ENCODE assay signal across 8 mouse cellular contexts in genomic region chrX:77314384-77314783, GRCm38 (mm10).
DNase-seq lines count a peak whose midpoint lies in the region; ATAC-seq and TF ChIP-seq lines count a peak whose summit lies in the region.

No protein-coding gene starts in this region.

- no peak for ATAC-seq in kidney, embryonic 14.5 days (ENCODE audit: low FRiP score, low TSS enrichment)
- no peak for ATAC-seq in intestine, embryonic 15.5 days

- TF ChIP-seq POLR2A in kidney, adult 2 months (IDR thresholded peaks at IDR 0.05; ENCODE audit: low read depth, low read length): no peak

- H3K4me1 ChIP-seq in kidney, adult 2 months (ENCODE audit: control insufficient read depth, insufficient read depth, low read length): no peaks in the 10 kb centered on the region
- H3K4me1 ChIP-seq in kidney, embryonic 14.5 days (ENCODE audit: control insufficient read depth, insufficient read depth, low read length): no peaks in the 10 kb centered on the region
- no peaks in the 10 kb centered on the region for H3K4me1 ChIP-seq in intestine, embryonic 15.5 days (replicated peaks)

- no peak overlapping the region for H3K27ac ChIP-seq in kidney, adult 2 months (ENCODE audit: insufficient read depth, low read depth, low read length)
- H3K27ac ChIP-seq in kidney, embryonic 14.5 days (ENCODE audit: low read depth, low read length): no peak overlapping the region
- H3K27ac ChIP-seq in intestine, embryonic 15.5 days: no peak overlapping the region

- no peak overlapping the region for H3K9ac ChIP-seq in kidney, embryonic 14.5 days (ENCODE audit: low read depth, low read length)
- H3K9ac ChIP-seq in intestine, embryonic 15.5 days: no peak overlapping the region

- DNase-seq in kidney, adult 2 months: peak; percentile 63
- DNase-seq in MEL-GATA-1-ER (ENCODE audit: extremely low read depth, low read depth): peak; percentile 17
- peak; percentile 7 for DNase-seq in c-Kit-positive CD71-positive TER-119-negative erythroid progenitor cells, embryonic 14.5 days (ENCODE audit: low read depth)
- peak; percentile 38 to 57 for DNase-seq in heart, postnatal 14 days
- DNase-seq in lung, adult 18-20 months: peak; percentile 10 to 38
- peak; percentile 22 for DNase-seq in thymus, postnatal 25 days

- H3K27me3 ChIP-seq in kidney, adult 2 months (replicated peaks; ENCODE audit: control insufficient read depth, insufficient read depth, low read length): no peaks in the 10 kb centered on the region
- no peaks in the 10 kb centered on the region for H3K27me3 ChIP-seq in kidney, embryonic 14.5 days (ENCODE audit: control insufficient read depth, insufficient read depth, low read length)
- no peaks in the 10 kb centered on the region for H3K27me3 ChIP-seq in intestine, embryonic 15.5 days (replicated peaks)

- 39% methylated on average over 3 of the region's 3 CpGs for WGBS in kidney, adult 2 months
- 73% methylated on average over 3 of the region's 3 CpGs for WGBS in kidney, embryonic 14.5 days
- WGBS in intestine, embryonic 15.5 days: 70% methylated on average over 3 of the region's 3 CpGs

- intact Hi-C loops in heart, postnatal 14 days (cut with DNase I): loop anchor here (5.0 kb wide), 4 partner anchors 118 to 408 kb away; no protein-coding TSS in a partner anchor

- H3K9me3 ChIP-seq in kidney, embryonic 14.5 days (ENCODE audit: control insufficient read depth, low read length): no peaks in the 10 kb centered on the region
- H3K9me3 ChIP-seq in intestine, embryonic 15.5 days: no peaks in the 10 kb centered on the region

- no peak overlapping the region for H3K4me3 ChIP-seq in kidney, adult 2 months (ENCODE audit: insufficient read depth, low read depth, low read length)
- no peak overlapping the region for H3K4me3 ChIP-seq in kidney, embryonic 14.5 days (ENCODE audit: low read length)
- H3K4me3 ChIP-seq in intestine, embryonic 15.5 days (replicated peaks): no peak overlapping the region

- H3K4me2 ChIP-seq in kidney, embryonic 14.5 days (replicated peaks; ENCODE audit: low read depth, low read length): no peak overlapping the region
- no peak overlapping the region for H3K4me2 ChIP-seq in intestine, embryonic 15.5 days (replicated peaks)

- no peaks in the 10 kb centered on the region for H3K36me3 ChIP-seq in kidney, adult 2 months (ENCODE audit: control insufficient read depth, insufficient read depth, low read length)
- H3K36me3 ChIP-seq in kidney, embryonic 14.5 days (ENCODE audit: control insufficient read depth, insufficient read depth, low read length): no peaks in the 10 kb centered on the region
- H3K36me3 ChIP-seq in intestine, embryonic 15.5 days: no peaks in the 10 kb centered on the region

- peak; percentile 21; the same call in 1 of the 2 replicates for TF ChIP-seq CTCF in kidney, adult 2 months (conservative IDR thresholded peaks at IDR 0.05; ENCODE audit: insufficient read depth, insufficient read length, low read depth, low read length)

Comparison
In these comparisons a context has a peak if more than half of its experiments do, and no peak if none do; other contexts are left out.
1. DNase-seq: peak in every context shown above with its lines; median percentile 63 in kidney, adult 2 months; 48 in heart, postnatal 14 days; 24 in lung, adult 18-20 months; 22 in thymus, postnatal 25 days; 17 in MEL-GATA-1-ER; 7 in c-Kit-positive CD71-positive TER-119-negative erythroid progenitor cells, embryonic 14.5 days.